Mouse (Mus musculus) retina, embryonic 14.5 days (tissue): Measurements from ENCODE around the gene Gns.

Experiments used
- DNase-seq: peaks from one replicate; pipeline ENCODE4 v3.0.0-alpha.2; 2015; ENCODE audit warnings: low spot score

Gns gene

GRCm38 (mm10) chr10:121429981-121430682, 65.2 kb downstream of the Gns start:
- no peak for DNase-seq

- DNase-seq: no peak
Observed at GRCm38 (mm10) chr10:121430764-121431540, 66.1 kb downstream of the Gns start.

- no peak for DNase-seq
Observed at GRCm38 (mm10) chr10:121432041-121432634, 67.2 kb downstream of the Gns start.

GRCm38 (mm10) chr10:121432635-121433280, 67.9 kb downstream of the Gns start:
- DNase-seq: no peak

- no peak for DNase-seq
Observed at GRCm38 (mm10) chr10:121434441-121435103, 69.7 kb downstream of the Gns start.

- no peak for DNase-seq
Observed at GRCm38 (mm10) chr10:121435546-121436257, 70.8 kb downstream of the Gns start.

GRCm38 (mm10) chr10:121436258-121436645, 71.4 kb downstream of the Gns start:
- DNase-seq: no peak

GRCm38 (mm10) chr10:121436693-121437092, 71.8 kb downstream of the Gns start:
- DNase-seq: no peak

GRCm38 (mm10) chr10:121438109-121438508, 73.2 kb downstream of the Gns start:
- DNase-seq: no peak

- DNase-seq: no peak
Observed at GRCm38 (mm10) chr10:121439310-121439731, 74.4 kb downstream of the Gns start.

- DNase-seq: no peak
Observed at GRCm38 (mm10) chr10:121443791-121444190, 78.9 kb downstream of the Gns start.

GRCm38 (mm10) chr10:121444198-121444597, 79.3 kb downstream of the Gns start:
- DNase-seq: no peak

- DNase-seq: no peak
Observed at GRCm38 (mm10) chr10:121445808-121446207, 80.9 kb downstream of the Gns start.
